In genomic region chr12:85825361-85825760, GRCm38 (mm10) we compare ENCODE assay signal across 8 mouse cellular contexts. TPM values are rescaled to one million over a fixed set of nuclear protein-coding genes. Genes with fewer than 3 reads are reported as not detected.
DNase-seq lines count a peak whose midpoint lies in the region; ATAC-seq and TF ChIP-seq lines count a peak whose summit lies in the region.

No protein-coding gene starts in this region.

- no peak for TF ChIP-seq POLR2A in MEL (IDR thresholded peaks at IDR 0.05; ENCODE audit: control insufficient read depth in 1 of 2, insufficient read depth in 1 of 2, low read depth in 1 of 2, low read length in 2 of 2, poor library complexity in 1 of 2)

- 9% methylated on average over 8 of the region's 8 CpGs for WGBS in heart, embryonic 15.5 days
- 6% methylated on average over 8 of the region's 8 CpGs for WGBS in forebrain, embryonic 16.5 days
- WGBS in macrophage (ENCODE audit: missing documents) = 10% methylated on average over 8 of the region's 8 CpGs

- H3K36me3 ChIP-seq in heart, embryonic 15.5 days = peaks cover 18% of the 10 kb centered on the region; the same call in 1 of the 2 replicates
- H3K36me3 ChIP-seq in MEL (ENCODE audit: control insufficient read depth in 1 of 2, insufficient read depth in 2 of 2, low read length in 2 of 2) (peaks cover 0 to 16% of the 10 kb centered on the region in 2 experiments; a peak in 2 of 4 replicates), macrophage (ENCODE audit: inconsistent target) (0 out of 2 replicates have a peak, but pooled peaks cover 4% of the 10 kb centered on the region)
- no peaks in the 10 kb centered on the region for H3K36me3 ChIP-seq in forebrain, embryonic 16.5 days (ENCODE audit: control insufficient read depth, insufficient read depth)

- H3K9me3 ChIP-seq in heart, embryonic 15.5 days (replicated peaks) = no peaks in the 10 kb centered on the region
- H3K9me3 ChIP-seq in MEL (replicated peaks; ENCODE audit: insufficient read depth, low read length) = no peaks in the 10 kb centered on the region
- H3K9me3 ChIP-seq in forebrain, embryonic 16.5 days (ENCODE audit: control insufficient read depth, low read length) = no peaks in the 10 kb centered on the region

- H3K4me2 ChIP-seq in heart, embryonic 15.5 days = peak overlapping the region; percentile 81
- H3K4me2 ChIP-seq in forebrain, embryonic 16.5 days (ENCODE audit: low read length) = peak overlapping the region; percentile 82

- H3K27me3 ChIP-seq in heart, embryonic 15.5 days = no peaks in the 10 kb centered on the region
- no peaks in the 10 kb centered on the region for H3K27me3 ChIP-seq in MEL (ENCODE audit: control insufficient read depth in 1 of 2, insufficient read depth in 2 of 2, low read length in 2 of 2)
- H3K27me3 ChIP-seq in forebrain, embryonic 16.5 days (replicated peaks; ENCODE audit: control insufficient read depth, insufficient read depth, low read length) = no peaks in the 10 kb centered on the region

- peaks cover 12% of the 10 kb centered on the region for H3K79me2 ChIP-seq in MEL (ENCODE audit: control insufficient read depth, insufficient read depth, low read length, poor library complexity)
- H3K79me2 ChIP-seq in macrophage (ENCODE audit: inconsistent target) = peaks cover 31% of the 10 kb centered on the region

- no peak for TF ChIP-seq EP300 in MEL (IDR thresholded peaks at IDR 0.05; ENCODE audit: low read depth in 1 of 2, low read length in 2 of 2)

- no peak for TF ChIP-seq CTCF in MEL (IDR thresholded peaks at IDR 0.05 in 2 of 3, conservative IDR thresholded peaks at IDR 0.05 in 1 of 3; ENCODE audit: control insufficient read depth in 1 of 3, insufficient read depth in 1 of 3, low read depth in 2 of 3, low read length in 3 of 3, poor library complexity in 1 of 3, severe bottlenecking in 1 of 3)

- peaks cover 29% of the 10 kb centered on the region for H3K4me1 ChIP-seq in heart, embryonic 15.5 days (replicated peaks)
- H3K4me1 ChIP-seq in MEL (ENCODE audit: control insufficient read depth in 1 of 2, insufficient read depth in 2 of 2, low read length in 2 of 2) = peaks cover 0 to 4% of the 10 kb centered on the region in 2 experiments; a peak in 2 of 4 replicates
- peaks cover 16% of the 10 kb centered on the region for H3K4me1 ChIP-seq in forebrain, embryonic 16.5 days (replicated peaks; ENCODE audit: control insufficient read depth, insufficient read depth, low read length)

- peak overlapping the region; percentile 99 for H3K27ac ChIP-seq in heart, embryonic 15.5 days
- H3K27ac ChIP-seq in MEL (ENCODE audit: control insufficient read depth, low read depth, low read length) (peak overlapping the region; percentile 98), macrophage (0 out of 2 replicates have a peak overlapping the region, but pooled peaks have one; percentile 17)
- H3K27ac ChIP-seq in forebrain, embryonic 16.5 days (ENCODE audit: low read length) = peak overlapping the region; percentile 94

- H3K4me3 ChIP-seq in heart, embryonic 15.5 days = peak overlapping the region; percentile 82
- H3K4me3 ChIP-seq in MEL (ENCODE audit: control insufficient read depth in 1 of 2, insufficient read depth in 1 of 2, low read depth in 2 of 2, low read length in 2 of 2) = peak overlapping the region; percentile 53 to 82
- peak overlapping the region; percentile 90 for H3K4me3 ChIP-seq in forebrain, embryonic 16.5 days (replicated peaks; ENCODE audit: low read length)
- H3K4me3 ChIP-seq in macrophage (ENCODE audit: inconsistent target) = peak overlapping the region; percentile 96

- intact Hi-C loops in heart, postnatal 36 days (cut with DNase I) = no loop called here

- ATAC-seq in heart, embryonic 15.5 days (replicated peaks; ENCODE audit: insufficient number of reproducible peaks, insufficient read depth, low FRiP score, low read depth) = no peak
- no peak for ATAC-seq in forebrain, embryonic 16.5 days

- TF ChIP-seq RAD21 in MEL (IDR thresholded peaks at IDR 0.05; ENCODE audit: low read depth, low read length) = no peak

- no peak for DNase-seq in heart, postnatal 36 days
- DNase-seq in MEL (ENCODE audit: low read depth, low spot score) = no peak
- DNase-seq in thymus, postnatal 14 days = no peak
- no peak for DNase-seq in right cerebral cortex, adult 18-20 months
- DNase-seq in right cerebral cortex, postnatal 14 days = no peak

- peak overlapping the region; percentile 70 for H3K9ac ChIP-seq in heart, embryonic 15.5 days
- peak overlapping the region; percentile 87 for H3K9ac ChIP-seq in MEL (ENCODE audit: control insufficient read depth, low read depth, low read length, poor library complexity, severe bottlenecking)
- H3K9ac ChIP-seq in forebrain, embryonic 16.5 days (replicated peaks; ENCODE audit: low read depth, low read length) = peak overlapping the region; percentile 74

TF ChIP-seq in MEL, 35 proteins besides CTCF, POLR2A, EP300 and RAD21:
- no peak for TF ChIP-seq CHD2 (IDR thresholded peaks at IDR 0.05; ENCODE audit: low read length)
- TF ChIP-seq CHD1 (IDR thresholded peaks at IDR 0.05; ENCODE audit: low read depth, low read length) = 0 out of 2 replicates have a peak, but pooled peaks have one; percentile 53
- TF ChIP-seq GATA1 (IDR thresholded peaks at IDR 0.05; ENCODE audit: low read depth, low read length) = no peak
TF ChIP-seq in MEL: peak in this region for 1.

RNA-seq across cellular contexts. Expression of gene Ttll5, which starts 0.9 kb away (rescaled TPM):
- polyA plus RNA-seq in heart, embryonic 15.5 days (2015; fragmentation: Nextera tagmentation; extraction: Ambion mirVana) = 11.2 and 16.6 TPM in 2 replicates
- total RNA-seq in heart, postnatal 36 days (2021) = 10 to 100 TPM; 14.6 to 14.8 TPM
- total RNA-seq in MEL (2012; rRNA removed) = 7.4 and 9.3 TPM in 2 replicates
- 10 to 100 TPM in 1 of 2 experiments, not detected in 1; 18.5 TPM for polyA plus RNA-seq in MEL (2012; ENCODE audit: insufficient read depth in 1 of 2, insufficient read length in 2 of 2, low read depth in 1 of 2, low replicate concordance in 2 of 2, missing spikeins in 1 of 2)
- 15.0 and 15.9 TPM in 2 replicates for polyA plus RNA-seq in forebrain, embryonic 16.5 days (2015; fragmentation: Nextera tagmentation; extraction: Ambion mirVana)
- 10 to 100 TPM; 20.9 to 75.9 (median 49.2) TPM for total RNA-seq in macrophage (2018; cell fraction: chromatin; rRNA removed)
- 1 to 10 TPM; 4.5 to 8.0 (median 6.4) TPM for total RNA-seq in macrophage (2018; cell fraction: cytosol; rRNA removed)
- total RNA-seq in macrophage (2018; cell fraction: nucleus; rRNA removed) = 10 to 100 TPM in 22 of 26 experiments, 1 to 10 TPM in 4; 5.8 to 45.8 (median 18.8) TPM
- 4.9 to 6.7 TPM (median 5.0 TPM) in 3 replicates for polyA plus RNA-seq in macrophage (2018)

RNA-seq across cellular contexts. Expression of gene Erg28, which starts 1.0 kb away (rescaled TPM):
- 55.4 and 67.0 TPM in 2 replicates for polyA plus RNA-seq in heart, embryonic 15.5 days (2015; fragmentation: Nextera tagmentation; extraction: Ambion mirVana)
- total RNA-seq in heart, postnatal 36 days (2021) = 1 to 10 TPM; 7.5 to 7.7 TPM
- 46.0 and 55.6 TPM in 2 replicates for total RNA-seq in MEL (2012; rRNA removed)
- 10 to 100 TPM in 1 of 2 experiments, not detected in 1; 76.3 TPM for polyA plus RNA-seq in MEL (2012; ENCODE audit: insufficient read depth in 1 of 2, insufficient read length in 2 of 2, low read depth in 1 of 2, low replicate concordance in 2 of 2, missing spikeins in 1 of 2)
- polyA plus RNA-seq in forebrain, embryonic 16.5 days (2015; fragmentation: Nextera tagmentation; extraction: Ambion mirVana) = 106 TPM in 2 replicates
- 10 to 100 TPM in 16 of 26 experiments, 1 to 10 TPM in 10; 3.0 to 38.1 (median 13.4) TPM for total RNA-seq in macrophage (2018; cell fraction: chromatin; rRNA removed)
- total RNA-seq in macrophage (2018; cell fraction: cytosol; rRNA removed) = 10 to 100 TPM; 22.7 to 47.2 (median 35.2) TPM
- total RNA-seq in macrophage (2018; cell fraction: nucleus; rRNA removed) = 10 to 100 TPM in 23 of 26 experiments, 1 to 10 TPM in 3; 7.7 to 62.1 (median 23.2) TPM
- polyA plus RNA-seq in macrophage (2018) = 33.1 to 50.4 TPM (median 49.4 TPM) in 3 replicates

Comparison
In these comparisons a context has a peak if more than half of its experiments do, and no peak if none do; other contexts are left out.
1. H3K27ac ChIP-seq: peak in every context shown above with its lines; median percentile 99 in heart, embryonic 15.5 days; 98 in MEL; 94 in forebrain, embryonic 16.5 days; 17 in macrophage.